Mouse (Mus musculus) macrophage (primary cell): ENCODE measurements around the gene Zfp524. TPM values are rescaled to one million over a fixed set of nuclear protein-coding genes. Genes with fewer than 3 reads are reported as not detected.

Experiments
- H3K27ac ChIP-seq: fragments of 350-480 bp; formaldehyde crosslinking; 2 replicates; pipeline ENCODE4 v1.9.0; 2021
- H3K36me3 ChIP-seq: fragments of 350-480 bp; formaldehyde crosslinking; 2 replicates; pipeline ENCODE4 v1.9.0; 2021; ENCODE audit errors: inconsistent target
- H3K4me3 ChIP-seq: fragments of 350-480 bp; formaldehyde crosslinking; 2 replicates; pipeline ENCODE4 v1.9.0; 2021; ENCODE audit errors: inconsistent target
- H3K79me2 ChIP-seq: fragments of 350-480 bp; formaldehyde crosslinking; 2 replicates; pipeline ENCODE4 v1.9.0; 2021; ENCODE audit errors: inconsistent target
- WGBS: methylation state at CpG from one replicate; pipeline ENCODE4 v1.1.7; 2026; ENCODE audit warnings: inconsistent platforms; ENCODE audit not compliant: missing documents; 5-methylcytosine and 5-hydroxymethylcytosine counted together
- polyA plus RNA-seq: library from polyadenylated mRNA; stranded (reverse); fragments of 250-400 nt; gene quantifications from 3 replicates; pipeline ENCODE4 v1.2.4, GENCODE M21; 2018; ENCODE audit warnings: inconsistent platforms

Zfp524 gene
- polyA plus RNA-seq, 1 experiment from 2014 or later = 14.3 TPM

- WGBS = under 1% methylated on average over 50 of the region's 51 CpGs
- peaks cover 15% of the 10 kb centered on the region for H3K36me3 ChIP-seq
- H3K27ac ChIP-seq = peak overlapping the region; percentile 65
- peaks cover 50% of the 10 kb centered on the region for H3K79me2 ChIP-seq
- peak overlapping the region; percentile 72 for H3K4me3 ChIP-seq
Observed at GRCm38 (mm10) chr7:5062360-5063001, 48.3 kb downstream of the Zfp524 start.

GRCm38 (mm10) chr7:5064886-5065285, 50.7 kb downstream of the Zfp524 start:
- peaks cover 74% of the 10 kb centered on the region for H3K79me2 ChIP-seq
- H3K36me3 ChIP-seq = peaks cover 38% of the 10 kb centered on the region
- H3K27ac ChIP-seq = 0 out of 2 replicates have a peak overlapping the region, but pooled peaks have one; percentile 65
- 100% methylated on average over 2 of the region's 6 CpGs for WGBS
- no peak overlapping the region for H3K4me3 ChIP-seq

Other genes with a start within 250 kb of the Zfp524 start
- gene Fam71e2, start 243.1 kb upstream of the Zfp524 start, polyA plus RNA-seq = not detected in 3 replicates
- not detected in 3 replicates for gene Il11, start 231.6 kb upstream of the Zfp524 start, polyA plus RNA-seq
- not detected in 3 replicates for gene Tmem190, start 231.5 kb upstream of the Zfp524 start, polyA plus RNA-seq
- gene Tmem238, start 224.8 kb upstream of the Zfp524 start, polyA plus RNA-seq = 0.67 to 1.6 TPM (median 0.70 TPM) in 3 replicates
- 395 to 534 TPM (median 483 TPM) in 3 replicates for gene Rpl28, start 221.5 kb upstream of the Zfp524 start, polyA plus RNA-seq
- 69.0 to 174 TPM (median 124 TPM) in 3 replicates for gene Ube2s, start 201.8 kb upstream of the Zfp524 start, polyA plus RNA-seq
- gene Shisa7, start 169.7 kb upstream of the Zfp524 start, polyA plus RNA-seq = not detected in 3 replicates
- gene Isoc2b, start 144.2 kb upstream of the Zfp524 start, polyA plus RNA-seq = 6.2 to 11.2 TPM (median 10.2 TPM) in 3 replicates
- 9.6 to 13.3 TPM (median 13.0 TPM) in 3 replicates for gene Isoc2a, start 137.3 kb upstream of the Zfp524 start, polyA plus RNA-seq
- not detected in 3 replicates for gene Gm36210, start 107.9 kb upstream of the Zfp524 start, polyA plus RNA-seq
- 3.1 to 5.6 TPM (median 4.4 TPM) in 3 replicates for gene Zfp628, start 99.2 kb upstream of the Zfp524 start, polyA plus RNA-seq
- gene Nat14, start 92.4 kb upstream of the Zfp524 start, polyA plus RNA-seq = 0.15 to 1.1 TPM (median 0.17 TPM) in 3 replicates
- 0.13 to 0.33 TPM (median 0.28 TPM) in 3 replicates for gene Ssc5d, start 88.6 kb upstream of the Zfp524 start, polyA plus RNA-seq
- gene Sbk2, start 50.0 kb upstream of the Zfp524 start, polyA plus RNA-seq = 0.36 to 1.8 TPM (median 1.1 TPM) in 3 replicates
- not detected in 3 replicates for gene Sbk3, start 43.2 kb upstream of the Zfp524 start, polyA plus RNA-seq
- 4.3 to 9.9 TPM (median 7.3 TPM) in 3 replicates for gene Zfp579, start 18.3 kb upstream of the Zfp524 start, polyA plus RNA-seq
- gene Fiz1, start 282 bp downstream of the Zfp524 start, polyA plus RNA-seq = 16.5 to 21.5 TPM (median 18.2 TPM) in 3 replicates
- not detected in 3 replicates for gene Gm44973, start 1.1 kb downstream of the Zfp524 start, polyA plus RNA-seq
- gene Zfp865, start 6.0 kb downstream of the Zfp524 start, polyA plus RNA-seq = 11.9 to 13.8 TPM (median 12.4 TPM) in 3 replicates
- gene Ccdc106, start 6.1 kb downstream of the Zfp524 start, polyA plus RNA-seq = 0.28 to 1.1 TPM (median 0.37 TPM) in 3 replicates
- gene 4632433K11Rik, start 19.7 kb downstream of the Zfp524 start, polyA plus RNA-seq = 0.25 to 0.76 TPM in 2 of 3 replicates, not detected in the other
- gene Zfp784, start 24.0 kb downstream of the Zfp524 start, polyA plus RNA-seq = 1.8 to 2.2 TPM (median 1.8 TPM) in 3 replicates
- gene Zfp580, start 37.1 kb downstream of the Zfp524 start, polyA plus RNA-seq = 2.0 TPM in 3 replicates
- gene U2af2, start 47.7 kb downstream of the Zfp524 start, polyA plus RNA-seq = 93.4 to 180 TPM (median 101 TPM) in 3 replicates
- gene Epn1, start 65.8 kb downstream of the Zfp524 start, polyA plus RNA-seq = 84.6 to 130 TPM (median 119 TPM) in 3 replicates
- gene Rfpl4, start 102.5 kb downstream of the Zfp524 start, polyA plus RNA-seq = not detected in 3 replicates
- 0.32 to 1.4 TPM (median 0.40 TPM) in 3 replicates for gene Rasl2-9, start 111.5 kb downstream of the Zfp524 start, polyA plus RNA-seq
- not detected in 3 replicates for gene Vmn1r55, start 135.3 kb downstream of the Zfp524 start, polyA plus RNA-seq
- not detected in 3 replicates for gene Vmn1r56, start 182.3 kb downstream of the Zfp524 start, polyA plus RNA-seq
- gene Vmn1r57, start 204.1 kb downstream of the Zfp524 start, polyA plus RNA-seq = not detected in 3 replicates